Mouse (Mus musculus) thymus, postnatal 25 days (tissue): ENCODE measurements around the gene Mrap2.

Experiments
- DNase-seq: peaks from one replicate; pipeline ENCODE4 v3.0.0; 2022

The Mrap2 gene

DNA sequence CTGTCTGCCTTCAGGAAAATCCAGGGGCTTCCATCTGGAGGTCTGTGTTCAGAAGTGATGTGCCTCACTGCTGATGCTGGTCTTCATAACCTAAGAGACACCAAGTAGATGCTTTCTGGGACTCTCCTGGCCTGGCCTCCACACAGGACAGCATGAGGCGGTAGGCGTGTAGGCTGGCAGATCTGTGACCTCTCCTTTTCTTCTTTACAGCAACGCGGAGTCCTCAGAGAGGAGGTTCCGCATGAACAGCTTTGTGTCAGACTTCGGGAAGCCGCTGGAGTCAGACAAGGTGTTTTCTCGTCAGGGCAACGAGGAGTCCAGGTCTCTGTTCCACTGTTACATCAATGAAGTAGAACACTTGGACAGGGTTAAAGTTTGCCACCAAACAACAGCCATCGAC, 38.1 kb downstream of the Mrap2 start:
- DNase-seq: no peak

DNA sequence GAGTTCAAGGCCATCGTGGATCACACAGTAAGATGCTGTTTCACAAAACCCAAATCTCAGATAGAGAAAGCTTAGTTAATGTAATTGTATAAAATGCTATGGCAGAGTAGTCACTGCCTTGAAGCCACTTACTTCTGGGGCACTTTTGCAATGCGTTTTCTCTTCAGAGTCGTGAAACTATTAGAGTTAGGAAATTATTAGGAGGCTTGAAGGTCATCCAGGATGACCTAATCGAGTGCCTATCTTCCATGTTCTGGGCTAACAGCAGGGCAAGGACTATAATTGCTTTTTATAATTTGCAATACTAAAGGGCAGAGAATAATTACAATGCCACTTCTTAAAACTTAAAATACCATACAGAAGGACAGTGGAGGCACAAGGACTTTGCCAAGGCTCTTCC, 43.2 kb downstream of the Mrap2 start:
- DNase-seq: no peak

GRCm38 (mm10) chr9:87193721-87194120, 49.6 kb downstream of the Mrap2 start:
- no peak for DNase-seq

DNA sequence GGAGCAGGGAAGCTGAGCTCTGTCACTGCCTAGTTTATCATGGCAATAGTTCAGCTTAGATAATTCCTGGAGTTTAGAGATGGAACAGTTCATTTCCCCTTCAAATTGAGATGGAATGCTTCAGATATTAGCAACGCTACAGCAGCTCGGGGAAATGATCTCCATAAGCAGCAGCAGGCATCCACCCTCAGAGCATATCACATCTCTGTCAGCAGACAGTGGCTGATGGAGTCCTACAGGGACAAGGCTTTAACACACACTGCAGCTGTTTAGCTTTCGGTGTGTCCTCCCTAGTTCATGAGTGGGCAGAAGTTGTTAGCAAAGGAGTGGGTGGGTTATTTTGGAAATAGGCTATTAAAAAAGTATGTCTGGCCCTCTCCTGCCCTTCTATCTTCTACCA, 53.2 kb downstream of the Mrap2 start:
- DNase-seq: no peak

GRCm38 (mm10) chr9:87198036-87198435, 53.9 kb downstream of the Mrap2 start:
- no peak for DNase-seq

GRCm38 (mm10) chr9:87200426-87200825, 56.3 kb downstream of the Mrap2 start:
- no peak for DNase-seq

DNA sequence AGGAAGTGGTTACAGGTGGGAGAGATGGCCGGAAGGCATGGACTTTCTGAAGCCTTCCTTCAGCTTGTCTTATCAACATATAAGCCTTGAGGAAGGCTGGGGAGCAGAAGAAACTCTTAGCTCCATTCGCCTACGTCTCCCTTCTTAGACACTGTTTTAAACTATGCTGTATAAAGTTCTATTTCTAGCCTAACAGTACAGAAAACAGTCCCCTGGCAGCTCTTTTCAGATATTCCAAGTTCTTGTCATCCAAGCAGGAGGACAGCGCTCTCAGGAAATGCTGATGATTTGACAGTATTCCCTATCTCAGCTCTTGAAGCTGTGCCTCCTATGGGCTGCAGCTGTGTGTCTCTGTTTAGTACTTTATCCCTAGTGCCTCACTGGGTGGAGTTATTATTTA, 56.8 kb downstream of the Mrap2 start:
- no peak for DNase-seq

DNA sequence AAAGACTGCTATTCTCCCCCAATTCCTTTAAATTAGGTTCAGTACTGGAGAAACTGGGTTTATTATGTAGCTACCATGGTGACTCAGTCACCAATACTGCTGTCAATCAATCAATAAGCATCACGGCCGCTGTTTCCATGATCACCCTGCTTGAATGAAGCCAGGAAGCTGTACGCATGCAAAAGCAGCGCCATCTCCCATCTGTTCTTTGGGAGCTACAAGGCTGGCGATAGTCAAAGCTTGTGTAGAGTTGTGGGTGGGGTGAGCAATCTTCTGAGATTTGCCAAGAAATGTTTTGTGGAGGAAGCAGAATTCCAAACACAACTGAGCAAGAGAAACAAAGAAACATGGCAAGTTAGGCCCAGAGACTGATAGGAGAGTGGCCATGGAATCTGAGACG, 58.3 kb downstream of the Mrap2 start:
- DNase-seq: no peak

DNA sequence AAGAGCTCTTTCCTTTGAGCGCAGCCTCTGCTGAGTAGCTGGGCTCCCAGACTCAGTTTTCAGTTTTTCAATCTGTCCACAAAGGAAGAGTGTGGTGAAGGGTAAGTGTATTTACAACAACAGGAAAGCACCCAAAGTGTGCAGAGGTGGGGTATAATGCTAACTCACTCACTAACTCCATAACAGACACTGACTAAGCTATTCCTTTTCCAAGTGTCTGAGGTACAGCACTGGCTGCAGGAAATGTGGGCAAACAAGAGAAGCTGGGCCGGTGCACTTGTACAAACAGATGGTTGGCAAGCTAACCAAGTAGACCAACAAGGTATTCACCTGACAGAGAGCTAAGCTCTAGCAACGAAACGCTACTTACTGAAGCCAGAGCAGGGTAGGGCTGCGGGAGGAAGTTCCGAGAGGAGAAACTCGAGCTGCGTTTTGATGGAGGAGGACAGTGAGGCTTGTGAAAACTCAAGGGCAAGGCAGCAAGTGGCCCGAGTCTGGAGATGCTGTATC, 66.8 kb downstream of the Mrap2 start:
- DNase-seq: no peak

GRCm38 (mm10) chr9:87213204-87213603, 69.1 kb downstream of the Mrap2 start:
- no peak for DNase-seq
